In genomic region chr6:12381136-12381778, GRCm38 (mm10) we compare ENCODE assay signal across 9 mouse cellular contexts.
DNase-seq lines count a peak whose midpoint lies in the region; ATAC-seq and TF ChIP-seq lines count a peak whose summit lies in the region.
"Had no signal": no experiment of that assay in that cellular context is flagged by ENCODE, and none has a peak within 500 bp of the region (broad histone marks: within the 10 kb centered on the region; RNA-seq: fewer than 3 reads in every experiment).

No protein-coding gene starts in this region.

- H3K4me3 ChIP-seq in gastrocnemius, adult 2 months: no peak overlapping the region
- no peak overlapping the region for H3K4me3 ChIP-seq in midbrain, embryonic 16.5 days (ENCODE audit: low read depth, low read length)
- H3K4me3 ChIP-seq: myocyte had no signal

- no peaks in the 10 kb centered on the region for H3K36me3 ChIP-seq in midbrain, embryonic 16.5 days (ENCODE audit: control insufficient read depth, insufficient read depth, low read length)

- H3K9ac ChIP-seq in midbrain, embryonic 16.5 days (ENCODE audit: low read depth, low read length): no peak overlapping the region

- no peak for TF ChIP-seq CTCF in gastrocnemius, adult 2 months (IDR thresholded peaks at IDR 0.05)

- no peaks in the 10 kb centered on the region for H3K9me3 ChIP-seq in midbrain, embryonic 16.5 days (replicated peaks; ENCODE audit: control insufficient read depth, low read length, poor library complexity, severe bottlenecking)

- WGBS in midbrain, embryonic 16.5 days: 74% methylated on average over 6 of the region's 6 CpGs

- H3K27ac ChIP-seq in gastrocnemius, adult 2 months: no peak overlapping the region
- H3K27ac ChIP-seq in midbrain, embryonic 16.5 days (ENCODE audit: low read length): peak overlapping the region; percentile 46; the same call in 1 of the 2 replicates

- peak; percentile 88 for ATAC-seq in midbrain, embryonic 16.5 days
- ATAC-seq in erythroblast, adult 5-6 weeks (replicated peaks; ENCODE audit: low FRiP score, poor library complexity, severe bottlenecking): no peak

- intact Hi-C loops in gastrocnemius, adult 2 months (cut with DNase I): no loop called here
- intact Hi-C loops in gastrocnemius, postnatal 36 days (cut with DNase I): no loop called here

- no peak overlapping the region for H3K4me2 ChIP-seq in midbrain, embryonic 16.5 days (ENCODE audit: low read length)

- H3K27me3 ChIP-seq in midbrain, embryonic 16.5 days (ENCODE audit: control insufficient read depth, insufficient read depth, low read depth, low read length): no peaks in the 10 kb centered on the region

- H3K4me1 ChIP-seq in midbrain, embryonic 16.5 days (ENCODE audit: control insufficient read depth, insufficient read depth, low read length): no peaks in the 10 kb centered on the region

- peak; percentile 27 for DNase-seq in gastrocnemius, adult 2 months
- DNase-seq in gastrocnemius, postnatal 36 days: no peak
- DNase-seq in brain, adult 2 months (ENCODE audit: low read depth, low spot score): peak; percentile 81
- peak; percentile 21 for DNase-seq in gastrocnemius, postnatal 10 days
- peak; percentile 36 for DNase-seq in layer of hippocampus, adult 9-10 months (ENCODE audit: low spot score)
- no peak for DNase-seq in retina, embryonic 14.5 days (ENCODE audit: low spot score)

Comparison
In these comparisons a context has a peak if more than half of its experiments do, and no peak if none do; other contexts are left out.
1. DNase-seq: peak in gastrocnemius, adult 2 months (single experiment), brain, adult 2 months (single experiment), gastrocnemius, postnatal 10 days (single experiment) and layer of hippocampus, adult 9-10 months (single experiment); none in gastrocnemius, postnatal 36 days (0 of 2) and retina, embryonic 14.5 days (single experiment).